Mouse (Mus musculus) kidney, adult 9 months (tissue): ENCODE data around the gene Arrdc5.

Source experiments
- DNase-seq: peaks from one replicate; pipeline ENCODE4 v3.0.0; 2022

The Arrdc5 gene

DNA sequence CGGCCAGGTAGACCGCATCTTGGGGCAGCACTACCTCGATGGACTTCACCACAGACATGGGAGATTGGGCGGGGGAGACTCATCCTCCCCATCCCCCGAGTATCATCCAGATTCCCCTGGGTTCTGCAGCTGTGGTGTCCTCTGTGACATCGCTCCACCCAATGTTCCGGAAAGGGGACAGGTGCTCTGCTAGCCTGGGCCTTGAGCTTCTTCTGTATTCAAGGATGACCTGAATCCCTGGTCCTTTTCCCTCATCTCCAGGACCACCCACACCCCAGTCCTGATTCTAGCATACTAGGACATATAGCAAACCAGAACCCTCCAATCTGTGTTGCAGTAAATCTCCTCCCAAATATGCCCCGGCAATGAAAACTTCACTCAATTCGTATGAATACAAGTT lies at the start of gene Arrdc5:
Gene Arrdc5, minus strand, starts transcription at position 101 of the 400 bp plus-strand sequence.
- no peak for DNase-seq

DNA sequence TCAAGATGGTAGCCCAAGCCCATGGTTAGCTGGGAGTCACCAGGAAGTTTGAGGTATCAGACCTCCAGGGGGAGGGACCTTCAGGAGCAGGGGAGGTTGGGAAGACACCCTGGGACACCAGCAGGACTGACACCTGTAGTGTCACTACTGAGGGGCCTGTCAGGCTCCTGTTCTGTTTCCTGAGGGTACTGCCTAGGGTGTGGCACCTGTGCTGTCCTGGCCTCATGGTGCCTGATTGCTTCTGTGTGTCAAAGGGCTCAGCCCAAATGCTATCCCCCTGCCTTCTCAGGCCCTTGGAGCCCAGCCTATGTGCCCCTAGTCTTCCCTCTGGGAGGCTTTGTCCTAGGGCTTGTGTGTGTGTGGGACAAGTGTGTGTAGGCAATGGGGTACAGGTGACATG lies 48.5 kb upstream of the Arrdc5 start:
- no peak for DNase-seq

DNA sequence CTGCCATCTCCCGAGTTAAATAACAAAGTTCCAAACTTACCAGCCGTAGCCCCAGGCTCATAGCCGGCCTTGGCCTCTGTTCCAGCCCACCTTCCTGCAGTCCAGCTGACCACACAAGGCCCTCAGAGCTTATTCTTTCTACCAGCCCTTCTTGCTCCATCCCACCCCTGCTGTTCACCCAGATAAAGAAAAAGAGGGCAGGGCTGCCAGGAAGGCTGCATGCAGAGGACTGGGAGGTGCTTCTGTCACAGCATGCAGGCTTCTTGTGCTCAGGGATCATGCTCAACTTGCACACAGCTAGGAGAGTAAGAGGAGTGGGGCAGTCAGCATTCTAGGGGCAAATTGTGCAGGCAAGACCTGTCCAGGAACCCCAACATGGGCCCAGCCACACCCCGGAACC lies 48.0 kb upstream of the Arrdc5 start:
- DNase-seq: no peak

DNA sequence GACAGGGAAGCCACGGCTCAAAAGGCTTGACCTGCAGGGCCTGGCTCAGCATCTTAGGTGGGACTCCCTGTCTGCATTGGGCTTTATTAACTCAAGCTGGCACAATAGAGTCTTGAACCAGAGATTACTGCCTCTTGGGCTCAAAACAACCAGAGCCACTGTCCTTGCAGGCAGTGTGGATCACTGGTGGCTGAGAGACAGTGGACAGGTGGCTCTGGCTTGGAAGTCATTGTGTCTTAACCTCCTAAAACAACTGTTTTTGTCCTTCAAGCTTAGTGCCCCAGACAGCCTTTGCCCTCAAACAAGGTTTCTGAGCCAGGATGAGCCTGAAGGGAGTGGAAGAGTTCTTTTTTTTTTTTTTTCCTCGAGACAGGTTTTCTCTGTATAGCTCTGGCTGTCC lies 45.3 kb upstream of the Arrdc5 start:
- no peak for DNase-seq

DNA sequence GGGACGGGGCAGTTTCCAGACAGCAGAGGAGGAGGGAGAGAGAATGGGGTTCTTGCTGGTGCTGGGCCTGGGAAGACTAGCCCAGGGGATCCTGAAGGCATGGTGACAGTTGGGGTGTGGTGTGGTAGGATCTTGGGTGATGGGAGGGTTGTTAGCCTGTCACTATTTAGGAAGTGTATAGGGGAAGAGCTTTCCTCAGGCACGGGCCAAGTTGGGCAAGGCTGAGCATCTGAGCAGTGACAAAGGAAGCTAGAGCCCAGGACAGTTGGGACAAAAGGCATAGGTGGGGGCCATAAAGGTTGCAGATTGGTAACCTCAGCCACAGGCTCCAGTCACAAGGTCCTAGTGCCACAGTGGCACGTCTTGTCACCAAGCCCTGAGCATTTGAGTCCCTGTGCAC lies 43.4 kb upstream of the Arrdc5 start:
- no peak for DNase-seq

DNA sequence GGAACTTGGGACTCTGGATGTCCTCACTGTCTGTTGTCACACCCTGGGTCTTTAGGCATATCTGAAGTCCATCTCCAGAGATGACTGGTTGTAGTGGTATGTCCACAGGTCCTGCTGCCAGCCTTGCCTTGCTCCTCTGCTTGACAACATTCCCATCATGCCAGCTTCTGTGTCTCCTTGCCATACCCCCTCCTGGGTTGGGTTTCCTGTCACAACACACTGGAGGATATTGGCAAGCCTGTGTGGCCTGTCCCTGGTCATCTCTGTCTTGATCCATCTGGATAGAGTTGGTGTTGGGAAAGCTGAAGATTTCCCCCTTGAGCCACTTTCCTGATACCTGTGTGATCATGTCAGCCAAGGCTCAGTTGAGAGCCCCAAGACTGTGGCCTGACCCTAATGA lies 40.6 kb upstream of the Arrdc5 start:
- DNase-seq: no peak

DNA sequence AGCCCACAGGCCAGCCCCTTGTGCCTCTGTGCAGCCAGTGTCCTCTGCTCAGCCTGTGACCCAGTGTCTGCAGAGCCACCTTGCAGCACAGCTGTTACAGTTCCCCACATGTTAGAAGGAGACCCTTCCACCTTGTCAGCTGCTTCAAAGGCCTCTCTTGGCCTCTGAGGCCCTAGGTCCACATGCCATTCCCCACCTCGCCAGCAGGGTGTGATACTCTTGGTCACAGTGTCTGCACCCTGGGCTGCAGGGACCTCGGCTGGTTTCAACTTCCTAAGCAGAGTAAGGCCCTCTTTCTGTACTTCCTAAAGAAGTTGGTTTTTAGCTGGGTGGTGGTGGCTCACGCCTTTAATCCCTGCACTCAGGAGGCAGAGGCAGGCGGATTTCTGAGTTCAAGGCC lies 38.8 kb upstream of the Arrdc5 start:
- DNase-seq: peak; percentile 54

DNA sequence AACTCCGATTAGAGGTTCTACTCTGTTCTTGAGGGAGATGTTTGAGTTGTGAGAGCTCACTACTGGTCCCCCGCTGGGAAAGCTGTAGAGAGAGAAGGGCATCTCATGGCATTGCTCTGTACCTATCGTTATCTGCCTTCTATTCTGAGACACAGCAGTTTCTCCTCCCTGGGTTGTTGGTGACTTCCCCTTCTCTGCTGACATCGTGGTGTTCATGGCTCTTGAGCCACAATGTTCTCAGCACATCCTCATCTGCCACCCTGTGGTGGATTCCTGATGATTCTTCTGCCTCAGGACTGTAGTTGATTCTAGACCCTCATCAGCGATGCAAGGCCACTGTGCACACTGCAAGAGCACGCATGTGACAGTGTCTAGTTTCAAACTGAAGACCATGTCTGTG lies 37.7 kb upstream of the Arrdc5 start:
- DNase-seq: no peak

DNA sequence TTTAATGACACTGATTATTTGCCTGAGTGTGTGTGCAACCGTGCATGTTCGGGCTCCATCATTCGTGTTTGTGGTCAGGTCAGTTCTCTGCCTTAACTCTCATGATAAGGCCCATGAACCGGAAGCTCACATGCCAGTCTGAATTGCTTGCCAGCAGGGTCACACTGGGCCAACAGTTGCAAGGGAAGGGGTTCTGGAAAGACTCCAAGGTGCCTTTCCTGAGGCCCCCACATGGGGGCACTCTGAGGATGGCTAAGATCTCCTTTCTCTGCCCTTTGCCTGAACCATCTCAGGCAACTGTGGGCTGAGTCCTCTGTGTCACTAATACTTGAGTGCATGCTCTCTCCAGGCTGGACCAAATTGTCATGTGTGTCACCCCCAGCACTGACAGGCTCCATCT lies 37.1 kb upstream of the Arrdc5 start:
- peak; percentile 85 for DNase-seq

DNA sequence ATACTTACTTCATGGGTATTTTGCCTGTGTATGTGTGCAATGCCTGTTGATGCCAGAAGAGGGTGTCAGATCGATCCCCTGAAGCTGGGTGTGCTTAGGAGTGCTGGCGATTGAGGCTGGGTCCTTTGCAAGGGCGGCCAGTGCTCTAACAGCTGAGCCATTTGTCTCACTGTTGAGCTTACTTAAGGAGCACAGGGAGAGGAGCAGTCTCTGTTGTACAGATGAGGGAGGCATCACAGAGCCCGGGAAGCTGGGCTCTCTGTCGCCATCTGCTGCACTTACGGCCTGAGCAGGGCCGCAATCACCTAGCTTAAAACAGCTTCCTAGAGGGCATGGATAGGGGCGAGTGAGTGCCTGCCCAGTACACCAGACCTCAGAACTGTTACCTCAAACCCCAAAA lies 32.9 kb upstream of the Arrdc5 start:
- DNase-seq: no peak

DNA sequence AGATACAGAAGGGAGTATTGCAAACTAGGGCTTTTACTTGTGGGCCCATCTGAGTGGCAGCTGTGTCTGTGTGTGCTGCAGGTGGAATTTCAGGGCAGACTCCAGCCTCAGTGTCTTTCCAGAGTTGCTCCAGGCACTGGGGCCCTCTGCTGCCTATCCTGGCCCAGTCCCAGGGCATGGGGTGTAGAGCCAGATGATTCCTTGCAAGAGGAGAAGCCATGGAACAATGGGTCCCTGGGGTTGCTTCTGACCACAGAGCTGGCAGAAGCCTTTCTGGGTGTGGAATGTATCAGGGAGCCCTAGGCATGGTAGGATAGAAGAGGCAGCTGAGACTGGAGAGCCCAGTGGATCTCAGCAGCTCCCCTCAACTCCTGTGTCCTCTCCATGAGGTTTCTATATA lies 31.2 kb upstream of the Arrdc5 start:
- no peak for DNase-seq

DNA sequence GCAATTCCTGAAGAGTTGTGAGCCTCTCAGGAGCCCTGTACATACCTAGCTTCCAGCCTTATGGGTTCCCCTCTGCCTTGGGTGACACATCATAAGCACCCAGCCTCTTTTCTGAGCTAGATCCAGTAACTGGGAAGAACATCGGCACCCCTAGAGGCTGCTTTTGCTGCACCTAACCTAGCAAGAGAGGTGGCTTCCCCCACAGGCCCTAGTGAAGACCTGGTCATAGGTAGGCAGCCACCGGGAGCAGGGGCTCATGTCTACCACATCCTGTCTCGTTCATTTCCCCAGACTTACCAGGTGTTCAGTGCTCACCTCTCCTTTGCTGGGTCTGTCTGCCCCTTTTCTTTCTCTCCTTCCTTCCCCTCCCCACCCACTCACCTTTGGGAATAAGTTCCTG lies 30.3 kb upstream of the Arrdc5 start:
- DNase-seq: no peak

DNA sequence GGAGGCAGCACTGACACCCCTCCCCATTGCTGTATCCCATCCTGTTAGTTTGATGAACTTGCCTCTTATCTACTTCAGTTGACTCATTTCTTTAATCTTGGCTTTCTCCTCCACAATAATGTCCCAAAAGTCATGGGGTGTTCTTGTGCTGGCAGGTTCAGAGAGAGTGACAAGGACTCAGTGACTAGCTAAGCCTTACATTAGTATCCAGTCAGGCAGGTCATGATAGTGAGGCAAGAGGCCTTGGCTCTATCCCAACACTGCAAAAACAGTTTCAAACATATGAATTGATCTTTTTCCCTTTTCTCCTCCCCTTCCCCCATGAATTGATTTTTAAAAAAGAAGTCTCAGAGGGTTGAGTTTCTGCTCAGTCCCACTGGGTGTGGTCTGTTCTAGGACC lies 29.2 kb upstream of the Arrdc5 start:
- DNase-seq: no peak

DNA sequence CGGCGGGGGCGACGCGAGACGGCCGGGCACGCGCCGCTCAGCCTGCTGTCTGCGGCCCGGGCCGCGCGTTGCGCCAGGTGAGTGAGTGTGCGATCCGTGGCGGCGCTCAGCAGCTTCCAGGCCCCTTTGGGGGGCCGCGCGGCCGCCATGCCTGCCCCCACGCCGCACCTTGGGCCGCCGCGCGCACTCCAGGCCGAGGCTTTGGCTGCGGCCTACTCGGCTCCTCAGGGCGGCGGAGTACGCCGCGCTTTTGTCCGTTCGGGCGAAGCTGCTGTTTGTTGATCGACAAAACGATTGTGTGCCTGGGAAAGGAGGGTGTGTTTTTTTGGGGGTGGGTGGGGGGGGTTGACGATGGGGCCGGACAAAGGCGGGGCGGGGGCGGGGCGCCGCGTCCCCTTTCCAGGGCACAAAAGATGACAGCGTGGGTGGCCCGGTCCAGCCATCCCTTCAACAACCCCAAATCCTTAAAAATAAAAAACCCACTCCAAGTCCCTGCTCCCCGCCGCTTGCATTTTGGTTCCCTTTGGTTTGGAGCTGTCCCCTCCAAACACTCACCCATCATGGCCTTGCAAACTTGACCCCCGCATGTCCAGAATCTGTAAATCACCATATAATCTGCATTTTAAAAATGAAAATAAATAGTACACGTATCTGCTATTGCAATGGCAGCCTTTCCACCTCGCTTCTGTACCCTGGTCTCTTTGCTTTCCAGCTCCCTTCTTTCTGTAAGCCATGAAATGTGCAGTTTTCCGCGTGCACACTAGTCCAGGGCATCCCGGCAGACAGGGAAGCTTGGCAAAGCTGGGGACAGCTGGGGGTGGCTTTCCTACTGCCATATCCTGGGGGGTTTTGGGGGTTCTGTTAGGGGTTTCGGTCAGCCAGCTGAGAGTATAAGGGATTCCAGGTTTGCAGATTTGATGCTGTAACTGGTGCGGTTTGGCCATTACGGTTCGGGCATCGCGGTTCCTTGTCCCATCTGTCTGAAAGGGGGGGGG lies 26.4 kb upstream of the Arrdc5 start:
- no peak for DNase-seq

DNA sequence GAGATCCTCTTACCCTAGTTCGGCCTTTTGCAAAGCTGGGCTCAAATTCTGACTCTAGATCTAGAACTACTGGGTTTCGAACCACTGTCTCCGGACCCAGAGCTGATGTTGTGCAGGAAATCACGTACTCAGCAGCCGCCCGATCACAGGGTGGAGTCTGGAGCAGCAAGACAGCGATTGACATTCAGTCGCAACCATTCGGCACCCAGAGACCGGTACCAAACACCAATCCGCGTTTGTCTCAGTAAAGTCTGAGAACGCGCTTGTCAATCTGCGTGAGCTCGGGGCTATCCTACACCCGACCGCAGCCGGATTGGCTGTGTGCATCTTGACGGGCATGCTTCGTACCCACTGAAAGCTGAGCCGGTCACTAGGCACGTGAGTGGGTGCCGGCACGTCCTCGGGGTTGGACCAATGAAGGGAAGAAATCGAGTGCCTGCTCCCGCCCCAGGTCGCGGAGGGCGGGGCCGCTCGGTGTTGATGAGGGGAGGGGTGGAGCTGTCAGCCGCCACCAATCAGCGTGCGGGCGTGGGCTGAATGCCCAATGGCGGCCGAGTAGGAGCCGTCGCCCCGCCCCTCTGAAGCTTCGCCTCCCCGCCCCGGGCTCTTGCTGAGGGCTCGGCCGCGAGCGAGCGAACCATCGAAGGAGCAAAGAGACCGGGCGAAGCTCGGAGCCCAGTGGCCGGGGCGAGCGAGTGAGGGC lies 25.5 kb upstream of the Arrdc5 start, which contains the start of gene Kdm4b:
Gene Kdm4b, plus strand, starts transcription at position 613 of the 703 bp plus-strand sequence.
- peak; percentile 100 for DNase-seq

DNA sequence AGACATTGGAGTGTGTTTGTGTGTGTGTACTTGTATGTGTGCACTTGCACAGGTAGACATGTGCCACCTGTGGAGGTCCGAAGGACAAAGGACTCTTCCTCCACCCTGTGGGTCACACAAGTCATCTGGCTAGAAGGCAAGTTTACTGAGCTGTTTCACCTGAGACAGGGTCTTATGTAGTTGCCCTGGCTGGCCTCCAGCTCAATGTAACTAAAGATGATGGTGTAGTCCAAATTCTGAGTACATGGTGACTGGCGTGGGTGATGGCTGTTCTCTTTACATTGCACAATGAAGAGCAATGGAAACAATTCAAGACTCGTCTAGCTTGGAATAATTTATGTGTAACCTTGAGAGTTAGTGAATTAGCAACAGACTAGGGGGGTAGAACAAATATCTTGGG lies 24.3 kb upstream of the Arrdc5 start:
- DNase-seq: no peak

DNA sequence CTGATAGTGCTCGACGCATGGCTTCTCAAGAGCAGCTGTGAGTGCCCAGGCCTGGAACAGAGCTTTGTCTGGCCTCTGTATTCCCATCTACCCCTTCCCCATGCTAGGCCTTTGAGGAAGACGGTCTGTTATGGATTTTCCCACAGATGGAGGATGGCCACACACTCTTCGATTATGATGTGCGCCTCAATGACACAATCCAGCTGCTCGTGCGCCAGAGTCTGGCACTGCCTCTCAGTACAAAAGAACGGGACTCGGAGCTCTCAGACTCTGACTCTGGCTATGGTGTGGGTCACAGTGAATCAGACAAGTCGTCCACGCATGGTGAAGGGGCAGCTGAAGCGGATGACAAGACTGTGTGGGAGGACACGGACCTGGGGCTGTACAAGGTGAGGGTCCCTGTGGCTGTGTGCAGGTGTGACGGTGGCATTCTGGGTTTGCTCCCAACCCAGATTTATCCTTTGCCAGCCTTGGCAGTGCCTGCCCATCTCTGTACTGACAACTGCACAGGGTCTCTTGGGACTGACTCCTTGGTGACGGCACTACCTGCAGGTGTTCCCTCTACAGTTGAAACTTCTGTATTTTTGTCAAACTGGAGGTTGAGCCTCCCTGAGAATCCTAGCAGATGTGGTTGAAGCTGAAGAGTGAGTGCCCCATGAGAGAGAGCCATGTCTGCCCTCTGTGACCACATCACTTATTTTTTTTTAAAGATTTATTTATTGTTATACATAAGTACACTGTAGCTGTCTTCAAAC lies 9.3 kb upstream of the Arrdc5 start:
- DNase-seq: no peak

DNA sequence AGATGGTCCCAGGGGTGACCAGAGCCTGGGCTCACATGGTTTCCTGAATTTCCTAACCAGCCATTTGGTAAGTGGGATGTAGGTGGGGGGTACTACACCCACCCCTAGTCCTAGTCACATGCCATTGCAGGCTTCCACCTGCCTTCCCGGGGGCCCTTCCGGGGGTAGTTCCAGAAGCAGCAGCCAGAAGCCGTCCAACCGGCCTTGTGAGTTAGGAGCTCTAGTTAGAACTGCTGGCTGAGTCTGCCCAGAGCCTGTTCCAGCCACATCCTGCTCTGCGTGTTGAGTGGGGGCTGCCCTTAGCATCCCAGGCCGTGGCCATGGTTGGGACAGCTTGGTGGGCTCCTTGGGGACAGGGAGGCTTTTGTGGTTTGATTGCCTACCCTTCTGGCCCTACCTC lies 8.0 kb upstream of the Arrdc5 start:
- peak; percentile 75 for DNase-seq

DNA sequence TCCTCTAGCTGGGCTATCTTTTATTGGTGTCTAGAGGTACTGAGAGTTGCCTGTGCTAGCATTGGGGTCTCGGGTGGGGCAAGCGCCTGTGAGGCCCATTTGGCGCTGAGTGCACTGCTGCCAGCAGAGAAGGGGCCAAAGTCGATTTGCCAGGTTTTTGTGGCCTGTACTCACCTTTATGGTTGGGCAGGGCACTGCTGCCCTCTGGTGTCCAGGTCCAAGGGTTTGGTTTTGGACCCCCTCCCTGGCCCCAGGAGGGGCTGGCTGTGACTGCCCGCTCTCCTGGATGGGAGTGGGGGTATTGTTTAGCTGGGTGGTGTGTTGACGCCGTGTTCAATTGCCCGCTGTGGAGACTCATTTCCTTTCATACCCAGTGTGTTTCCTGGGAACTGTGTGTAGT lies 5.7 kb upstream of the Arrdc5 start:
- DNase-seq: peak; percentile 51

DNA sequence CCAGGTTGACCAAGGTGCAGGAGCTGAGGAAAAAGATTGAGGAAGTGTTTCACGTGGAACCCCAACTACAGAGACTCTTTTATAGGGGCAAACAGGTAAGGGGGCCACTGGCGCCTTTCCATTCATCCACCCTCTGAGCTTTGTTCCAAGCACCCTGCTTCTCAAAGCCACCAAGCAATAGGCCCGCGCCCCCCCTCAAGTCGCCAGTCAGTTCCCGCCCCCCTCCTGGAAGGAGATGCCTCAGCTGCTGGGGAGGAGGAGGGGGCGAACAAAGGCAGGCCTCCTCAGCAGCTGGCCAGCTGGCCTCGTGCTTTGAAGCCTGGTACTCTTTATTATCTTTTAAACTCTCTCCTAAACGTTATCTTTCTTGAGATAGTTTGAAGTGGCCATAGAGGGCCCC lies 5.1 kb upstream of the Arrdc5 start:
- DNase-seq: no peak

DNA sequence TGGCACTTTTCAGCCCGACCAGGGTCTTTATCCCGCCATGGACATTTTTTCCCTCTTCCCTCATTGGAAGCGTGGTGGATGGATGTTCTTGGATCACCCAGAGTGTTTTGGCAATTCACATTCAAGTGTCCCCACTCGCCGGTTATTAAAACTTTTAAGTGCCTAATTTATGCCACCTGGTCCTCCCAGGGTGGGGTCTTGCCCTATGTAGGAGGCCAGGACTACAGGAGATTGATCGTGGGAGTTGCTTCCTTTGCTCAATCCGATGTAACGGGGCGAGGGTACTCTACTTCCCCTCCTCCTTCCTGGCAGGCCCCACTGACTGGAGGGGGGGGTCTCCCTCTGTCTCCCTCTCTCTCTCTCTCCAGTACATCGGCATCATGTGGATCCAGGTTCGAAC lies 4.6 kb upstream of the Arrdc5 start:
- no peak for DNase-seq

DNA sequence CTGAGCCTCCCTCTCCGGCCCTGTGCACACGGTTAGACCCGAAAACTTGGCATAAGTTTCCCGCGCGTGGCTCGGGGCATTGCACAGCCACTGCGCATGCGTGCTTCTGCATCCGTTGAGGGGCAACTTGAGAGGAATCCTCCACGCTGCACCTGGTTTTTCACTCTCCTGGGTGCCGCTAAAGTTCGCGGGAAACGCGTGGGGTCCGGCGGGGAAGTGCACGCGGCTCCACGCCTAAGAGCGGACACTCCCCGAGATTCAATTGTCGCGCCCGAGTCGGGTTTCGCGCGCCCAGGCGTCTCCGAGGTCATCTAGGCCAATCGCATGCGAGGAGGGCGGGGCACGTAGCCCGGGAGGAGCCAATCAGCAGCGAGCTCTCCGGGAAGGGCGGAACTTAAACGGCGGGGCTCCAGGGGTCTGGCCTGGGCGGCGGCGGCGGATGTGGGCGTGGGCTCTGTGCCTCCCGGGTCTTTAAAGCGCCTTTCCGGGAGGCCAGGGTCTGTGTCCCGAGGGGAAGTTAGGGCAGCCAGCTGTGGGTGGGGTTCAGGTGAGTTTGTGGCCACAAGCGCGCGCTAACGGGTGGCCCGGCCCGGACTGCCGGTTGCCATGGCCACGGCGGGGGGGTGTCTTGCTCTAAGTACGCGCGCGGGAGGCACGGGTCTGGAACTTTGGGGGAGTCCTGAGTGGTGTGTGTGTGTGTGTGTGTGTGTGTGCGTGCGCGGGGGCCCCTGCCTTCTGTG lies 3.9 kb upstream of the Arrdc5 start:
- DNase-seq: peak; percentile 96
